Mouse (Mus musculus) spleen, adult 2 months (tissue): ENCODE results near the gene Rasgrp3.

Experiments used
- CTCF ChIP-seq: fragments of 200-500 bp; IDR thresholded peaks from 2 replicates; pipeline ENCODE4 v1.5.1; 2011; ENCODE audit warnings: mild to moderate bottlenecking, inconsistent platforms; ENCODE audit not compliant: insufficient read depth, insufficient read length, insufficient replicate concordance; ENCODE audit errors: extremely low read depth
- POLR2A ChIP-seq: fragments of 200-500 bp; IDR thresholded peaks from 2 replicates; pipeline ENCODE4 v1.6.1; 2011; ENCODE audit warnings: low read depth, low read length, inconsistent platforms

- TF ChIP-seq POLR2A (no peak), CTCF (no peak)
Observed at GRCm38 (mm10) chr17:75480379-75480778, 44.7 kb downstream of the Rasgrp3 start.
